Mouse (Mus musculus): Measurements from ENCODE around the gene Tmigd3. TPM values are rescaled to one million over a fixed set of nuclear protein-coding genes. Genes with fewer than 3 reads are reported as not detected.

Gene Tmigd3
- polyA plus RNA-seq, 1 experiment, result 1.1 TPM

DNA sequence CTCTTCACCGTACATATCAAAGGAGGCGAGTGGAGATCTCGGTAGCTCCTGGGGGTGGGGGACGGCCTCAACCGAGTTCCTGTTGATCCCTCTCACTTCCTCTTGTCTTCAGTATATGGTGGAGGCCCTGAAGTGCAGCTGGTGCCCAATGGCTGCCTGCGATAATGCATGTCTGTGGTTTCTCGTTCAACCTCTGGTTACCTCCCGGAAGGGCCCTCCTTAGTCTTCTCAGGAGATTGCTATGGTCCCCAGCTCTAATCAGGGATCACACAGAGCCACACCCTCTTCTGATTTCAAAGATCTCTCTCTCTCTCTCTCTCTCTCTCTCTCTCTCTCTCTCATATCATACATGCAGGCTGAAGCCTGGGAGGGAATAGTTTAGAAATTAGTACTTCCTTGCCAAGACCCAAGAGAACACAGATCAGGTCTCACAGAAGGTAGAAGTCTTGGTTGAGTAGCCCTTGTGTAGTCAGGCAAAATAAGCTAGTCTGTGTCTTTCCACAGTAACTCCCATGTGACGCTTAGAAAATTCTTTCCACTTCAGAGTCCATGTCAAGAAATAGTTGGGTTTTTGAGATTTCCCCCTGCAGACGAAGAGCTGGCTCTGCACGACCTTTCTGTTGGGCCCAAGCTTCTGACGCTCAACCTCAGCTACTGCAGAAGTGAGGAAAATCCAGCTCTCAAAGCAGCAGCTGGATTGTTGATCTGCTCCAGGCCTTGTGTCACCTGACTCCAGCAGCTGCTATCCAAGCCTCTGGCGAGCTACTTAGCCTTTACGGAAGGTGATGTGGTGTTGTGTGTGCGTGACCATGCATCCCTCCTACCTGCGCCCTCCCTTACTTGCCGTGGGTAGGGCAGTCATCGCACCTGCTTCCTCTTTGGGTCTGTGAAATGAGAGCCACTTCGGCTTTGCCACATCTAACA is 22.1 kb downstream of the Tmigd3 start:
- Histone ChIP-seq H3K27ac (ENCODE audit: insufficient read depth, low read length) (peak overlapping the region; percentile 95), H3K4me1 (ENCODE audit: control insufficient read depth, insufficient read depth, insufficient read length) (peaks cover 23% of the 10 kb centered on the region; the same call in 1 of the 2 replicates)

DNA sequence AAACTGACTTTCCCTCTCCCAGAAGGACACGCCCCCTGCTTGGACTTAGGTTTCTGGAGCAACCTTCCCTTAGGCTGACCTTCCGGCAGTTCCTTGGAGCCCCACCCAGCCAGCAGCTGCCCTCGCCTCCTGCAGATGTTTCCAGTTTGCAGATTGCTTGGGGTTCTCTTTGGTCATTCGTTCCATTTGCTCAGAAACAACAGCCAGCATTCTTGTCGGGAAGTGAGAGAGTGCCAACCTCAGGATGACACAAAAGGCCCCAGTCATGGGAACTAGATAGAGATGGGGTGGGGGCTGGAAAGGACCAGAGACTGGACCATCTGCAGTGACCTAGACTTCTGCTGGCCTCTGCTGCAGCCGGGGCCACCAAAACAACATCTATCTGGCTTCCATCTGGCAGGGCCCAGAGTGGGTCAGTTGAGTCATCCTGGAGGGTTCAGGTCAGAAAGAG is 23.3 kb downstream of the Tmigd3 start:
- peaks cover 23% of the 10 kb centered on the region; the same call in 1 of the 2 replicates for H3K4me1 ChIP-seq (ENCODE audit: control insufficient read depth, insufficient read depth, insufficient read length)
- H3K4me3 ChIP-seq (ENCODE audit: extremely low read depth, insufficient read depth, insufficient read length), result no peak overlapping the region; the same call in 1 of the 2 replicates
- no peak for TF ChIP-seq CTCF (IDR thresholded peaks at IDR 0.05; ENCODE audit: extremely low read depth, insufficient read depth, insufficient read length, insufficient replicate concordance)
- no peaks in the 10 kb centered on the region for H3K27me3 ChIP-seq (ENCODE audit: control insufficient read depth, insufficient read depth, low read length)
- H3K27ac ChIP-seq (ENCODE audit: insufficient read depth, low read length), result peak overlapping the region; percentile 95
- H3K36me3 ChIP-seq (ENCODE audit: control insufficient read depth, insufficient read depth, low read length), result no peaks in the 10 kb centered on the region
- DNase-seq (ENCODE audit: low read depth in 1 of 2, low spot score in 2 of 2), result no peak
- WGBS, result 26% methylated on average over 6 of the region's 6 CpGs

More for the DNA sequence above, 22.1 kb downstream of the Tmigd3 start:
- peak overlapping the region; percentile 49; the same call in 1 of the 2 replicates for H3K4me3 ChIP-seq (ENCODE audit: extremely low read depth, insufficient read depth, insufficient read length)
- peak; percentile 53; the same call in 1 of the 2 replicates for TF ChIP-seq POLR2A (IDR thresholded peaks at IDR 0.05; ENCODE audit: low read depth, low read length)
- no peak for TF ChIP-seq CTCF (IDR thresholded peaks at IDR 0.05; ENCODE audit: extremely low read depth, insufficient read depth, insufficient read length, insufficient replicate concordance)
- no peaks in the 10 kb centered on the region for H3K27me3 ChIP-seq (ENCODE audit: control insufficient read depth, insufficient read depth, low read length)
- 7% methylated on average over 19 of the region's 19 CpGs for WGBS
- peak; percentile 74 to 86 for DNase-seq (ENCODE audit: low read depth in 1 of 2, low spot score in 2 of 2)
- H3K36me3 ChIP-seq (ENCODE audit: control insufficient read depth, insufficient read depth, low read length), result no peaks in the 10 kb centered on the region

DNA sequence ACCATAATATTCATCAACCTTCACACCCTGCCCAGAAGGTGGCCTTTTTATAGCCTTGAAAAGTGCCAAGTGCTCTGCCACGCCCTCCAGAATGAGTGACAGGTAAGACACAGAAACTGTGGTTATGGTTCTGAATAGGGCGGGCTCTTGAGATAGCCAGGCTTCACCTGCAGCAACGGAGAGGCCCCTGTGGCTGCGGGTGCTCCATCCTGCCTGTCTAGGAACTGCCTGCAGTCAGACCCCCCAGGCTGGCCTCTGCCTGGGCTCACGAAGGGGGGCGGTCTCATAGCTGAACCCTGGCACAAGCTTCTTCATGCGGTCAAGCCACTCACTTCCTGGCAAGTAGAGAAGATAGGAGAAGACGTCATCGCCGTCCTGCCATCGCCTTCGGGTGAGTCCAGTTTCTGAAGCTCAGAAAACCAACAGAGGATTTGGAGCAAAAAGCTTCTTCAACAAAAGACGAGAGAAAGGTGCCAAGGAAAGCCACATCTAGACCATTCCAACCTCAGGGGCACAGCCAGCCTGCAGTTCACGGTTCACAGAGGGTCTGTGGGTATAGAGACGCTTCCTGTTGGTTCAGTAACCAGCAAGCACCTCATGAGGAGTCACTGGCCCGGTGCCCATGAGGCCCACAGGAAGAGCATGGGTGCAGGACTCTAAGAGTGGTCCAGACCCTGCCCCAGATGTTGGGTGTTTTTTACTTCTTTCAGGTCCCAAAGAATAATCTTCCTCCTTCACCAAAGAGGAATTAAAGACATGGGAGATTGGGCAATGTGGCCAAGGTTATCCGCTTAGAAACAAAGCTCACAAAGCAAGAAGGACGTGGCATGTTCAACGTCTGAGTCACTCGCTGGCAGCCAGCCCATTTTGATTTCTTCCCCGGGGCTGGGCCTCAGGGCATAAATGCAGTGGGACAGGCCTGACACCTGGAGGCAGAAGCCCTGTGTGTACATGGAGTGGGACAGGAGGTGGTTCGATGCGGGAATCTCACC is 24.2 kb downstream of the Tmigd3 start:
- Histone ChIP-seq H3K4me3 (ENCODE audit: extremely low read depth, insufficient read depth, insufficient read length) (peak overlapping the region; percentile 44; the same call in 1 of the 2 replicates), H3K36me3 (ENCODE audit: control insufficient read depth, insufficient read depth, low read length) (no peaks in the 10 kb centered on the region), H3K4me1 (ENCODE audit: control insufficient read depth, insufficient read depth, insufficient read length) (peaks cover 23% of the 10 kb centered on the region; the same call in 1 of the 2 replicates), H3K27ac (ENCODE audit: insufficient read depth, low read length) (peak overlapping the region; percentile 95), H3K27me3 (ENCODE audit: control insufficient read depth, insufficient read depth, low read length) (no peaks in the 10 kb centered on the region)
- 3% methylated on average over 23 of the region's 23 CpGs for WGBS
- TF ChIP-seq CTCF (IDR thresholded peaks at IDR 0.05; ENCODE audit: extremely low read depth, insufficient read depth, insufficient read length, insufficient replicate concordance) (peak; percentile 77; the same call in 1 of the 2 replicates), POLR2A (IDR thresholded peaks at IDR 0.05; ENCODE audit: low read depth, low read length) (peak; percentile 28; the same call in 1 of the 2 replicates)
- peak; percentile 77 to 86 for DNase-seq (ENCODE audit: low read depth in 1 of 2, low spot score in 2 of 2)

DNA sequence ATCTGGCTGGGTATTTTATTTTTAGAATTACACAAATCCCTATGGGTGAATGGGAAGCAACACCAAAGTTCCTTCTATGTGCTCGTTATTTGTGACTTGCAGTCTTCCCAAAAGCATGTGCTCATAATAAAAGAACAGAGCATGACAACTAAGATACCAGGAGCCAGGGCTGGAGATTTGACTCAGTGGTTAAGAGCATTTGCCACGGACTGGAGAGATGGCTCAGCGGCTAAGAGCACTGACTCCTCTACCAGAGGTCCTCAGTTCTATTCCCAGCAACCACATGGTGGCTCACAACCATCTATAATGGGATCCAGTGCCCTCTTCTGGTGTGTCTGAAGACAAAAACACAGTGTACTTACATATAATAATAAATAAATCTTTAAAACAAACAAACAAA is 26.1 kb downstream of the Tmigd3 start:
- WGBS, result 85% methylated on average over 3 of the region's 3 CpGs
- DNase-seq (ENCODE audit: low read depth in 1 of 2, low spot score in 2 of 2), result peak in 1 of 2 experiments; percentile 1
- Histone ChIP-seq H3K4me3 (ENCODE audit: extremely low read depth, insufficient read depth, insufficient read length) (no peak overlapping the region), H3K4me1 (ENCODE audit: control insufficient read depth, insufficient read depth, insufficient read length) (peaks cover 19% of the 10 kb centered on the region; the same call in 1 of the 2 replicates), H3K27me3 (ENCODE audit: control insufficient read depth, insufficient read depth, low read length) (no peaks in the 10 kb centered on the region), H3K36me3 (ENCODE audit: control insufficient read depth, insufficient read depth, low read length) (no peaks in the 10 kb centered on the region), H3K27ac (ENCODE audit: insufficient read depth, low read length) (no peak overlapping the region)
- no peak for TF ChIP-seq CTCF (IDR thresholded peaks at IDR 0.05; ENCODE audit: extremely low read depth, insufficient read depth, insufficient read length, insufficient replicate concordance)
- TF ChIP-seq POLR2A (IDR thresholded peaks at IDR 0.05; ENCODE audit: low read depth, low read length), result no peak

DNA sequence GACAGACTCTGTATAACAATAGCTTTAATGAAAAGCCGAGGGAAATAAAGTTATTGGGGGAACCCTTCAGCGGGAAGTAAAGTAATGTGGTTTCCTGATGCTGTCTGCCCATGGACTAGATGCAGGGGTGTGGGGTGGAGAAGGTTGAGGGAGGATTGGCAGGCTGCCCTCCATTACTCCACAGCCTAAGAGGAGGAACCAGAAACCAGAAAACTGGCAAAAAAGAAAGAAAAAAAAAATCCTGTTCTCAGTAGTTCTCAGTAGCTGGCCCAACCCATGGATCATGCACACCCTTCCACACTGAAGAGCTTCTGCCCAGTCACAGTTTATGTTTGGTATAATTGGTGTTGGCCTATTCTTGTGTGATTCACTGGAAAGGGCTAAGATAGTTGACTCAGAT is 27.6 kb downstream of the Tmigd3 start:
- TF ChIP-seq CTCF (IDR thresholded peaks at IDR 0.05; ENCODE audit: extremely low read depth, insufficient read depth, insufficient read length, insufficient replicate concordance) (no peak), POLR2A (IDR thresholded peaks at IDR 0.05; ENCODE audit: low read depth, low read length) (no peak)
- Histone ChIP-seq H3K27ac (ENCODE audit: insufficient read depth, low read length) (no peak overlapping the region), H3K27me3 (ENCODE audit: control insufficient read depth, insufficient read depth, low read length) (no peaks in the 10 kb centered on the region), H3K36me3 (ENCODE audit: control insufficient read depth, insufficient read depth, low read length) (no peaks in the 10 kb centered on the region), H3K4me3 (ENCODE audit: extremely low read depth, insufficient read depth, insufficient read length) (no peak overlapping the region), H3K4me1 (ENCODE audit: control insufficient read depth, insufficient read depth, insufficient read length) (peaks cover 16% of the 10 kb centered on the region; the same call in 1 of the 2 replicates)
- 12% methylated on average over 2 of the region's 2 CpGs for WGBS
- no peak for DNase-seq (ENCODE audit: low read depth in 1 of 2, low spot score in 2 of 2)

DNA sequence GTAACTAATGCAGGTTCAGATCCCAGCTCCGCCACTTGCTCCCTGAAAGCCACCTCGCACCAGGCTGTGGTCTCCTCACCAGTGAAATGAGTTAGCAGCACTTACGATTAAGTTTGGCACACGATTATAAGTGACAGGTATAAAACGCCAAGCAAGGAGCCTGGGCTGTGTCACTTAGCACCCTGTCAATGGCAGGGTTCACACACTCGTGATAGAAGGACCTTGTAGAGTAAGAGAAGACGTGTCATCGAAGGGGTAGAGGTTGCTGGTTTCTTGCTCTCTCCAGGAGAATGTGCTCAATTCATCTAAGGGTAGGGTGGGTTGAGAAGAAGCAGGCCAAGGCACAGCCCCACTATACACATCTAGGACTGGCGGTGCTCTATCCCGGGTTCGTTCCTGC is 28.2 kb downstream of the Tmigd3 start:
- no peaks in the 10 kb centered on the region for H3K36me3 ChIP-seq (ENCODE audit: control insufficient read depth, insufficient read depth, low read length)
- H3K4me3 ChIP-seq (ENCODE audit: extremely low read depth, insufficient read depth, insufficient read length), result no peak overlapping the region
- TF ChIP-seq CTCF (IDR thresholded peaks at IDR 0.05; ENCODE audit: extremely low read depth, insufficient read depth, insufficient read length, insufficient replicate concordance) (no peak), POLR2A (IDR thresholded peaks at IDR 0.05; ENCODE audit: low read depth, low read length) (no peak)
- no peak overlapping the region for H3K27ac ChIP-seq (ENCODE audit: insufficient read depth, low read length)
- DNase-seq (ENCODE audit: low read depth in 1 of 2, low spot score in 2 of 2), result no peak
- WGBS, result 84% methylated on average over 11 of the region's 11 CpGs
- peaks cover 12% of the 10 kb centered on the region; the same call in 1 of the 2 replicates for H3K4me1 ChIP-seq (ENCODE audit: control insufficient read depth, insufficient read depth, insufficient read length)
- H3K27me3 ChIP-seq (ENCODE audit: control insufficient read depth, insufficient read depth, low read length), result no peaks in the 10 kb centered on the region
